Mouse (Mus musculus): ENCODE measurements around the gene Txnrd1.

GRCm38 (mm10) chr10:82890936-82891335 lies 57.2 kb downstream of the Txnrd1 start:
- TF ChIP-seq GATA1 (IDR thresholded peaks at IDR 0.05; ENCODE audit: borderline replicate concordance, low read length) (no peak), FLI1 (IDR thresholded peaks at IDR 0.05; ENCODE audit: low read length) (no peak)

All from megakaryocyte, embryonic 14.5 days (primary cell).